Mouse (Mus musculus) heart, postnatal 36 days (tissue): ENCODE results near the gene Ccdc32. TPM values are rescaled to one million over a fixed set of nuclear protein-coding genes. Genes with fewer than 3 reads are reported as not detected.
"Not testable (repeated sequence)": the region's sequence is repeated elsewhere in the genome, so short reads cannot be mapped to it uniquely, and the experiment has no call there.

Experiments used
- DNase-seq, 2 experiments: peaks; one replicate each; pipeline ENCODE4 v3.0.0; 2021 to 2022
- intact Hi-C: fragments of 180-260 bp; cut with DNase I; formaldehyde crosslinking; loops from one replicate; pipeline ENCODE4 v1.15.1; 2025
- total RNA-seq, 2 experiments: library from RNA; stranded (reverse); gene quantifications; 2 replicates each; pipeline ENCODE4 v1.2.3; 2021

Gene Ccdc32
- total RNA-seq, 2 experiments from 2014 or later, result 10.4 to 11.2 TPM

- intact Hi-C loops, result no loop called here
Measured at GRCm38 (mm10) chr2:119017647-119018046, 11.5 kb downstream of the Ccdc32 start.

GRCm38 (mm10) chr2:119016312-119016711 lies 12.9 kb downstream of the Ccdc32 start:
- DNase-seq, intact Hi-C loops: not testable (repeated sequence)

More at GRCm38 (mm10) chr2:119017647-119018046, 11.5 kb downstream of the Ccdc32 start:
- DNase-seq, result no peak

GRCm38 (mm10) chr2:119015604-119016180 lies 13.5 kb downstream of the Ccdc32 start:
- DNase-seq, result peak; percentile 43 to 63
- intact Hi-C loops, result no loop called here

- intact Hi-C loops, result no loop called here
- DNase-seq, result no peak
Measured at GRCm38 (mm10) chr2:119014989-119015388, 14.2 kb downstream of the Ccdc32 start.

DNA sequence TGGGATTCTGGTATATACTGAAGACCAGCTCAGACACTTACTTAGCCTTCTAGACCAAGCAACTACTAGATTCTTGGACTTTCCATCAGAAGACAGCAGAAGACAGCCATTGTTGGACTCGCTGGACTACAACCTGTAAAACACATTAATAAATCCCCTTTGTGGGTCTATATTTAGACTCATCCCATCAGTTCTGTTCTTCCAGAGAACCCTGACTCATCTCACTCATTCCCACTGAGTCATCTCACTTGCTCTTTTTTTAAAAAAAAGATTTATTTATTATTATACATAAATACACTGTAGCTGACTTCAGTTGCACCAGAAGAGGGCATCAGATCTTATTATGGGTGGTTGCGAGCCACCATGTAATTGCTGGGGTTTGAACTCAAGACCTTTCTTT lies 19.8 kb downstream of the Ccdc32 start:
- intact Hi-C loops, result no loop called here
- DNase-seq, result no peak

DNA sequence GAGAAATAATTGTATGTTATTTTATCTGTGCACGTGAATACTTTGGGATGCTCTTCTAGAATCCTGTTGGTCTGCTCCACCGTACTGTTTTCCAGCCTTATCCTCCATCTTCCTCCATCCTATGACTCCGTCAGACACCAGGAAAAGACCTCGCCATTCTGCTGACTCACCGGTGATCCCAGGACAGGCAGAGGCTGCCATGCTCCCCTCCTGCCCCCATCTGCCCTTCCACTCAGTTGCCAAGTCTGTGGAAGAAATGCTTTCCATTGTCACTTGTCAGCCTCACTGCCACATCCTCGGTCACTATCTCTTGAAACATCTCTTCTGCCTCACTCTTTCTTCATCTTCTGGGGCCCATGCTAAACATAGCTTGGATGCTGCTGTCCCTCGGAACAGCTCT lies 22.3 kb downstream of the Ccdc32 start:
- no peak for DNase-seq
- intact Hi-C loops, result no loop called here

- no peak for DNase-seq
- intact Hi-C loops, result no loop called here
Measured at GRCm38 (mm10) chr2:118999025-118999639, 30.1 kb downstream of the Ccdc32 start.

- intact Hi-C loops, result no loop called here
- no peak for DNase-seq
Measured at GRCm38 (mm10) chr2:118998115-118998866, 30.9 kb downstream of the Ccdc32 start.

DNA sequence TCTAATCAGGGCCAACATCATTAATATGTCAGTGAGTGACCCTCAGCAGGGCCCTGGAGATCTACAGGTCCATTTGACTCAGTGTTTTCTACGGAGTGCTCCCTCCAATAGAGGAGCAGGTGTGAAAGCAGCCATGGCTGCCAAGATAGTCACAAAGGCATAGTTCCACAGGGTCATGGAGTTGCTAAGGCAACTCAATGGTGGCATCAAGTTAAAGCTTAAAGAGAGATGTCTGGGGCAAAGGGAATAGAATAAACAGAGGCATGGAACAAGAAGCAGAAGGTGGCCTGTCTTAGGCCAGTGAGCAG lies 32.4 kb downstream of the Ccdc32 start:
- no peak for DNase-seq
- intact Hi-C loops, result no loop called here

DNA sequence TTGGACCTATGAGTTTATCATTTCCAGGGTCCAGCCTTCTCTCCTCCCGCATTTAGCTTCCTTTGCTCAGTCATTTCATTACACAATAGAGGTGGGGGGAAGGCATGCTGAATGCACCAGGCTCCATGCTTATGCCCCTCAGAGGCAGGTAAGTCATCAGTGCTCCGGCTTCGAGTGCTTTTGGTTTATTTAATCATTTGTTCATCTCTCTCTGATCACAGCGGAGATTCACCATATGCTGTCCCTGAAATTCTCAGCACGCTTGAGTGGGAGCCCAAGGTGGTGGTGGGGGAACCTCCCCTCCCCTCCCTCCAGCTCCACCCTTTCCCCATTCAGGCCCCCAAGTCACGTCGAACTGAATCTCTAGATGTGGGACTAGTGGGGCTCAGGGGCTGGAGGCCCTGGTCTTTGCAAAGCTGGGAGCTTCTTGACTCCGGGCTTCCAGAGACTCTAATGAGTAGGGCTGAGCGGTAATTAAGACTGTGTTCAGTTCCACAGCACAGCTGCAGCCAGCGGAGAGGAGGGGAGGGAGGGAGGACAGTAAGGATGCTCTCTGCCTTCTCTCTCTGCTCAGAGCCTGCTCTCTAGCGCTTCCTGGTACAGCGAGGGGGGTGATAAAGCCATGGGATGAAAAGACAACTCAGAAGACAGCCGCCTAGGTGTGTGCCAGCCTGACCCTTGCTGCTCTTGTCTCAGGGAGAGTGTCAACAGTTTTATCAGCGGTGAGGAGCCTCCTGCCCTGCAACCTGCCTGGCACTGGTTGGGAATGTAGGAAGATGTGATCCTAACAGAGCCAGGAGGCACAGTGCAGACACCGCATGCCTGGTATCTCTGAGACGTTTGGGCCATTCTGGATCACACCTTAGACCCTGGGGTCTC lies 33.0 kb downstream of the Ccdc32 start:
- DNase-seq, result no peak
- intact Hi-C loops, result no loop called here

- DNase-seq, result no peak
- intact Hi-C loops, result no loop called here
Measured at GRCm38 (mm10) chr2:118995490-118995889, 33.7 kb downstream of the Ccdc32 start.

DNA sequence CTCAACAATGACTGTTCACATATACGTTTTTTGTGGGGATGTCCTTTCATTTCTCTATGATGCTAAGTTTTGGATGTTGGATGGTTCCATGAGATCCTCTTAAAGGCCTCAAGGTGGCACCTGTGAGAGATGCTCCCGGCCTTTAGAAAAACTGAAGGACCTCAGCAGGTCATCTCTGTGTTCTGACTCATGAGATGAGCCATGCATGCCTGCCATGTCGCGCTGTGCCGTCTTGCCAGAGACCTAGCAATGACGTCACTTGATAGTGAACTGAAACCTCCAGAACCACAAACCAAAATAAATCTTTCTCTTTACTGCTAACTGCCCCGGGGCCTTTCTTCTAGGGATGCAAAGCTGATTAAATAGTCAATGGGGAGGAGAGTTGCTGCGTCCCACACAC lies 45.4 kb downstream of the Ccdc32 start:
- intact Hi-C loops, result no loop called here

GRCm38 (mm10) chr2:118980841-118981240 lies 48.4 kb downstream of the Ccdc32 start:
- intact Hi-C loops, result no loop called here
- DNase-seq, result no peak

More for the DNA sequence above, 45.4 kb downstream of the Ccdc32 start:
- no peak for DNase-seq

GRCm38 (mm10) chr2:118978064-118978463 lies 51.1 kb downstream of the Ccdc32 start:
- no peak for DNase-seq
- intact Hi-C loops, result loop anchor here (5.0 kb wide), 1 partner anchor 216 kb away; the partner anchor contains the start of gene Ccdc9b

DNA sequence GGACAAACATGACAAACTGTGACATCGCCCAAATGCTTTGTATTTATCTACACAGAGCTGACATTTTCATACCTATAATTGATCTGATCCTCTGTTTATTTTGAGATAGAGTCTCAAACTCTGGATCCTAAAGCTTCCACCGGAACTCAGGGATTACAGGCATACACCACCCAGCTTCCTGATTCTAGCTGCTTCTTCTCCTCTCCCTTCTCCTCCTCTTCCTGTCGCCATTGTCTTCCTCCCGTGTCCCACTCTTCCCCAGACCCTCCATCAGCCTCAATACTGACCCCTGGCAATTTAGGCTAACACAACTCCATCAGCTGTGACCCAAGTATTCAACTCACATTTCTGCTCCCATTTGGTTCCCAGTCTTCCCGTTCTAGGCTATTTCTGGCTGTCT lies 52.3 kb downstream of the Ccdc32 start:
- intact Hi-C loops, result loop anchor here (5.0 kb wide), 1 partner anchor 215 kb away; the partner anchor contains the start of gene Ccdc9b

DNA sequence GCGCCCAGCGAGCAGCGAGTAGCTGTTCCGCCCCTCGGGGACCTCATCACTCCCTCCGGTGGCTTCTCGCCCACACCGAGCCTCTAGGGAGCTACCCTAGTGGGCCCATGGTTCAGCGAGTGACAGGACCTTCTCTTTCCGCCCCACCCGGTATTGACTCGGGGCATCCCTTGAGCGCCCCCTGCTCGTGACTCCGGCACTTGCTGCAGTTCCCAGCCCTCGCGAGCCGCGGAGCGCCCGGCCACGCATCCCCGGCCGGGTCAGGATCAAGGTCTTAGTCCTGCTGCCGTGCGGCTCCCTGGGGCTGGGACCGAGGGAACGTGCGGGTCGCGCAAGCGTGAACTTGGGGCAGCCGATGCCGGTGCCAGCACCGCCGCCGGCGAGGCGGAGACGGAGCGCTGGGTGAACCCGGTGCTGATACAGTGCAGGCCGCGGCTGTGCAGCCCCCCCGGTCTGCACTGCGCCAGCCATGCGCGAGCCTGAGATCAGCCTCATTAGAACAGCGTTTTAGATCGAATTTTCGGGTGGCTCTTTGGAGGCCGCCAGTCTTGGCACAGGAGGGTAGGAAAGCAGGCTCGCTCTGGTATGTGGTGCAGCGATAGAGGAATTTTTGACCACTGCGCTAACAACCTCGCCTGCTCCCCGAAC lies 52.8 kb downstream of the Ccdc32 start:
- DNase-seq, result peak; percentile 91 to 94
- intact Hi-C loops, result loop anchor here (5.0 kb wide), 1 partner anchor 214 kb away; the partner anchor contains the start of gene Ccdc9b

More for the DNA sequence above, 52.3 kb downstream of the Ccdc32 start:
- no peak for DNase-seq

DNA sequence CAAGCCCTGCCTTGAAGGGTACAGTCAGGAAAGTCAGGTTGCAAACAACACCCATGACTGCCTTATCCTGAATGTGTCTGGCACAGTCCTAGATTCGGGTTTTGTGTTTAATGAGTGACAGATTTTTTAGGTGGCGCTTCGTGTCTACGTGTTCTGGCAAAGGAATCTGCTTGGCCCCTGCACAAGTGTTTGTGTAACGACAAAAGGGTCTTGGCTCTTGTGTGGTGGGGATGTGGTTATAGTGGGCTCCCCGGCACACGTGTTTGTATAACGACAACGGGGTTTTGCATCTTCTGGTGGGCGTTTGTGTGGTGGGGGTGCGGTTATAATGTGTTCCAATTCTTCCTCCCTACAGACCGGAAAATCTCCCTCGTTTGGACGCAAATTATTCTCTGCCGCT lies 53.3 kb downstream of the Ccdc32 start:
- intact Hi-C loops, result loop anchor here (5.0 kb wide), 1 partner anchor 214 kb away; the partner anchor contains the start of gene Ccdc9b

DNA sequence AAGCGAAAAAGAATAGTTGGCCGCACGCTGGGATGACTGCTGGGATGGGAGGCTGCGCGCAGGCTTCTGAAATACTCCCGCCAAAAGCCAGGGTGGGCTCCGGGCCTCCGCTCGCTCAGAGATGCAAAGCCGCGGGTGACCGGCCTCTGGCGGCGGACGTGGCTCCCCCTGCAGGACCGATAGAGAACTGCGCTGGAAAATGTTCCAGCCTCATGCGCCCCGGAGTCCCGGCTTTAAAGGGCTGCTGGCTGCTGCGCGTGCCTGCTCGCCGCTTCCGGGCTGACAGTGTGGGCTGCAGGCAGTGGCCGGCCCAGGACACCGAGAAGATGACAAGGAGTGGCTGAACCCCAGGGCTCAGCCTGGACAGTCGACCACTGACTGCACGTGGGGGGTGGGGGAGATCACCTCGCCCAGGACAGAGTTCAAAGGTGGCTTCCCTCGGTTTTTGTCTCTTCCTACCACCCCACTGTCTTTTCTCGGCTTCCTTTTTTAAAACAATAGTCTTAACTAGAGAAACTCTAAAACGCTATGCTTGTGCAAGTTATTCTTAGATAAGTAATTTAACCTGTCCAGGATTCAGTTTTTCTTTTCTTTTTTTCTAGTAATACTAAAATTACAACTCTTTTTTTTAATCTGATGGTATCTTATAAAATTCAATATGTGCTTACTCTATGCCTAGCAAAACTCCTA lies 56.4 kb downstream of the Ccdc32 start:
- DNase-seq, result peak; percentile 89 to 90
- intact Hi-C loops, result loop anchor here (2.0 kb wide), 1 partner anchor 68 kb away; no protein-coding TSS in a partner anchor

More for the DNA sequence above, 53.3 kb downstream of the Ccdc32 start:
- DNase-seq, result no peak

GRCm38 (mm10) chr2:118972048-118972447 lies 57.1 kb downstream of the Ccdc32 start:
- DNase-seq, result no peak
- intact Hi-C loops, result loop anchor here (2.0 kb wide), 1 partner anchor 67 kb away; no protein-coding TSS in a partner anchor
